Mouse (Mus musculus): ENCODE measurements around the gene Rabggta. TPM values are rescaled to one million over a fixed set of nuclear protein-coding genes. Genes with fewer than 3 reads are reported as not detected.
A peak's percentile ranks its signal among the peaks of the same experiment; 100 is the strongest.

Rabggta gene
- polyA plus RNA-seq, 1 experiment from 2014 or later = 43.3 TPM

- Histone ChIP-seq H3K27me3 (ENCODE audit: insufficient read depth, low read length) (no peaks in the 10 kb centered on the region), H3K9ac (replicated peaks; ENCODE audit: low read length) (no peak overlapping the region), H3K4me1 (ENCODE audit: insufficient read depth, low read length) (0 out of 2 replicates have a peak, but pooled peaks cover 7% of the 10 kb centered on the region), H3K4me3 (ENCODE audit: low read length) (no peak overlapping the region), H3K4me2 (replicated peaks; ENCODE audit: low read depth, low read length) (no peak overlapping the region), H3K9me3 (ENCODE audit: low read length) (no peaks in the 10 kb centered on the region), H3K27ac (ENCODE audit: low read length) (no peak overlapping the region), H3K36me3 (ENCODE audit: insufficient read depth, low read length) (peaks cover 20% of the 10 kb centered on the region)
- no peak for ATAC-seq (ENCODE audit: low FRiP score, low TSS enrichment)
- WGBS = 83% methylated on average over 7 of the region's 7 CpGs
Measured at GRCm38 (mm10) chr14:55734869-55735268, 12.8 kb upstream of the Rabggta start.

- Histone ChIP-seq H3K9ac (replicated peaks; ENCODE audit: low read length) (no peak overlapping the region), H3K27me3 (ENCODE audit: insufficient read depth, low read length) (no peaks in the 10 kb centered on the region), H3K4me3 (ENCODE audit: low read length) (no peak overlapping the region), H3K4me1 (ENCODE audit: insufficient read depth, low read length) (0 out of 2 replicates have a peak, but pooled peaks cover 7% of the 10 kb centered on the region), H3K9me3 (ENCODE audit: low read length) (no peaks in the 10 kb centered on the region), H3K36me3 (ENCODE audit: insufficient read depth, low read length) (peaks cover 11% of the 10 kb centered on the region), H3K27ac (ENCODE audit: low read length) (no peak overlapping the region), H3K4me2 (replicated peaks; ENCODE audit: low read depth, low read length) (no peak overlapping the region)
- ATAC-seq (ENCODE audit: low FRiP score, low TSS enrichment) = no peak
- 77% methylated on average over 10 of the region's 10 CpGs for WGBS
Measured at GRCm38 (mm10) chr14:55733889-55734288, 11.8 kb upstream of the Rabggta start.

GRCm38 (mm10) chr14:55730531-55731032 lies 8.5 kb upstream of the Rabggta start:
- Histone ChIP-seq H3K9me3 (ENCODE audit: low read length) (no peaks in the 10 kb centered on the region), H3K27ac (ENCODE audit: low read length) (no peak overlapping the region), H3K9ac (replicated peaks; ENCODE audit: low read length) (no peak overlapping the region), H3K4me1 (ENCODE audit: insufficient read depth, low read length) (no peaks in the 10 kb centered on the region), H3K4me3 (ENCODE audit: low read length) (no peak overlapping the region), H3K4me2 (replicated peaks; ENCODE audit: low read depth, low read length) (no peak overlapping the region), H3K27me3 (ENCODE audit: insufficient read depth, low read length) (no peaks in the 10 kb centered on the region), H3K36me3 (ENCODE audit: insufficient read depth, low read length) (no peaks in the 10 kb centered on the region)
- WGBS = 85% methylated on average over 7 of the region's 7 CpGs
- ATAC-seq (ENCODE audit: low FRiP score, low TSS enrichment) = no peak

- no peaks in the 10 kb centered on the region for H3K4me1 ChIP-seq (ENCODE audit: insufficient read depth, low read length)
- H3K27me3 ChIP-seq (ENCODE audit: insufficient read depth, low read length) = no peaks in the 10 kb centered on the region
- no peak for ATAC-seq (ENCODE audit: low FRiP score, low TSS enrichment)
- H3K9ac ChIP-seq (replicated peaks; ENCODE audit: low read length) = no peak overlapping the region
- no peaks in the 10 kb centered on the region for H3K9me3 ChIP-seq (ENCODE audit: low read length)
- no peak overlapping the region for H3K4me2 ChIP-seq (replicated peaks; ENCODE audit: low read depth, low read length)
- WGBS = 74% methylated on average over 7 of the region's 7 CpGs
- no peaks in the 10 kb centered on the region for H3K36me3 ChIP-seq (ENCODE audit: insufficient read depth, low read length)
- H3K4me3 ChIP-seq (ENCODE audit: low read length) = no peak overlapping the region
- no peak overlapping the region for H3K27ac ChIP-seq (ENCODE audit: low read length)
Measured at GRCm38 (mm10) chr14:55730116-55730515, 8.1 kb upstream of the Rabggta start.

- Histone ChIP-seq H3K27me3 (ENCODE audit: insufficient read depth, low read length) (no peaks in the 10 kb centered on the region), H3K9ac (replicated peaks; ENCODE audit: low read length) (no peak overlapping the region), H3K9me3 (ENCODE audit: low read length) (no peaks in the 10 kb centered on the region), H3K4me1 (ENCODE audit: insufficient read depth, low read length) (no peaks in the 10 kb centered on the region), H3K36me3 (ENCODE audit: insufficient read depth, low read length) (no peaks in the 10 kb centered on the region), H3K4me3 (ENCODE audit: low read length) (no peak overlapping the region), H3K4me2 (replicated peaks; ENCODE audit: low read depth, low read length) (no peak overlapping the region), H3K27ac (ENCODE audit: low read length) (no peak overlapping the region)
- no peak for ATAC-seq (ENCODE audit: low FRiP score, low TSS enrichment)
- 67% methylated on average over 8 of the region's 8 CpGs for whole genome bisulfite sequencing
Measured at GRCm38 (mm10) chr14:55727889-55728685, 6.0 kb upstream of the Rabggta start.

- Histone ChIP-seq H3K9me3 (ENCODE audit: low read length) (no peaks in the 10 kb centered on the region), H3K36me3 (ENCODE audit: insufficient read depth, low read length) (no peaks in the 10 kb centered on the region)
Measured at GRCm38 (mm10) chr14:55726261-55726660, 4.2 kb upstream of the Rabggta start.

GRCm38 (mm10) chr14:55724411-55724871 lies 2.4 kb upstream of the Rabggta start:
- WGBS = 54% methylated on average over 8 of the region's 8 CpGs
- H3K27me3 ChIP-seq (ENCODE audit: insufficient read depth, low read length) = no peaks in the 10 kb centered on the region
- ATAC-seq (ENCODE audit: low FRiP score, low TSS enrichment) = no peak

More at GRCm38 (mm10) chr14:55726261-55726660, 4.2 kb upstream of the Rabggta start:
- H3K27ac ChIP-seq (ENCODE audit: low read length) = no peak overlapping the region
- no peak overlapping the region for H3K4me3 ChIP-seq (ENCODE audit: low read length)
- peaks cover 5% of the 10 kb centered on the region for H3K4me1 ChIP-seq (ENCODE audit: insufficient read depth, low read length)
- no peak for ATAC-seq (ENCODE audit: low FRiP score, low TSS enrichment)
- no peaks in the 10 kb centered on the region for H3K27me3 ChIP-seq (ENCODE audit: insufficient read depth, low read length)
- H3K9ac ChIP-seq (replicated peaks; ENCODE audit: low read length) = no peak overlapping the region
- no peak overlapping the region for H3K4me2 ChIP-seq (replicated peaks; ENCODE audit: low read depth, low read length)

GRCm38 (mm10) chr14:55723433-55723832 lies 1.4 kb upstream of the Rabggta start:
- Histone ChIP-seq H3K36me3 (ENCODE audit: insufficient read depth, low read length) (peaks cover 13% of the 10 kb centered on the region; the same call in 1 of the 2 replicates), H3K4me1 (ENCODE audit: insufficient read depth, low read length) (peaks cover 10% of the 10 kb centered on the region), H3K27me3 (ENCODE audit: insufficient read depth, low read length) (no peaks in the 10 kb centered on the region), H3K9me3 (ENCODE audit: low read length) (no peaks in the 10 kb centered on the region), H3K4me2 (replicated peaks; ENCODE audit: low read depth, low read length) (no peak overlapping the region), H3K4me3 (ENCODE audit: low read length) (no peak overlapping the region), H3K9ac (replicated peaks; ENCODE audit: low read length) (no peak overlapping the region), H3K27ac (ENCODE audit: low read length) (no peak overlapping the region)
- ATAC-seq (ENCODE audit: low FRiP score, low TSS enrichment) = no peak
- 92% methylated on average over 7 of the region's 7 CpGs for WGBS

More at GRCm38 (mm10) chr14:55724411-55724871, 2.4 kb upstream of the Rabggta start:
- H3K27ac ChIP-seq (ENCODE audit: low read length) = no peak overlapping the region
- H3K4me3 ChIP-seq (ENCODE audit: low read length) = no peak overlapping the region
- 0 out of 2 replicates have a peak, but pooled peaks cover 7% of the 10 kb centered on the region for H3K36me3 ChIP-seq (ENCODE audit: insufficient read depth, low read length)
- no peak overlapping the region for H3K4me2 ChIP-seq (replicated peaks; ENCODE audit: low read depth, low read length)
- 0 out of 2 replicates have a peak overlapping the region, but pooled peaks have one; percentile 16 for H3K9ac ChIP-seq (replicated peaks; ENCODE audit: low read length)
- H3K9me3 ChIP-seq (ENCODE audit: low read length) = no peaks in the 10 kb centered on the region
- peaks cover 10% of the 10 kb centered on the region for H3K4me1 ChIP-seq (ENCODE audit: insufficient read depth, low read length)

GRCm38 (mm10) chr14:55722438-55722945 lies 429 bp upstream of the Rabggta start:
- Histone ChIP-seq H3K27ac (ENCODE audit: low read length) (no peak overlapping the region), H3K4me1 (ENCODE audit: insufficient read depth, low read length) (peaks cover 10% of the 10 kb centered on the region), H3K4me2 (replicated peaks; ENCODE audit: low read depth, low read length) (peak overlapping the region; percentile 58), H3K27me3 (ENCODE audit: insufficient read depth, low read length) (no peaks in the 10 kb centered on the region), H3K36me3 (ENCODE audit: insufficient read depth, low read length) (peaks cover 17% of the 10 kb centered on the region; the same call in 1 of the 2 replicates), H3K9ac (replicated peaks; ENCODE audit: low read length) (peak overlapping the region; percentile 84; the same call in 1 of the 2 replicates), H3K9me3 (ENCODE audit: low read length) (no peaks in the 10 kb centered on the region), H3K4me3 (ENCODE audit: low read length) (peak overlapping the region; percentile 82)
- 48% methylated on average over 8 of the region's 8 CpGs for WGBS
- no peak for ATAC-seq (ENCODE audit: low FRiP score, low TSS enrichment)

Measured in kidney, embryonic 16.5 days (tissue).